Mouse (Mus musculus) limb, embryonic 12.5 days (tissue): ENCODE results near the gene F8. TPM values are rescaled to one million over a fixed set of nuclear protein-coding genes. Genes with fewer than 3 reads are reported as not detected.
"Not testable (repeated sequence)": the region's sequence is repeated elsewhere in the genome, so short reads cannot be mapped to it uniquely, and the experiment has no call there.

Experiments
- ATAC-seq: fragments of 200-750 bp; cut with Nextera tagmentation; 2 replicates; pipeline ENCODE4 v1.8.0; 2017; ENCODE audit warnings: low read depth, moderate TSS enrichment; ENCODE audit not compliant: insufficient number of reproducible peaks, insufficient read depth, low FRiP score, low TSS enrichment
- H3K27ac ChIP-seq: fragments of 300-500 bp; sonication (generic); 2 replicates; pipeline ENCODE4 v1.5.1; 2016; ENCODE audit warnings: mild to moderate bottlenecking, moderate library complexity
- H3K27me3 ChIP-seq: fragments of 300-500 bp; sonication (generic); 2 replicates; pipeline ENCODE4 v1.6.1; 2016; ENCODE audit warnings: mild to moderate bottlenecking, moderate library complexity
- H3K36me3 ChIP-seq: fragments of 300-500 bp; sonication (generic); 2 replicates; pipeline ENCODE4 v1.6.1; 2016; ENCODE audit warnings: mild to moderate bottlenecking, moderate library complexity
- H3K4me1 ChIP-seq: fragments of 300-500 bp; sonication (generic); replicated peaks from 2 replicates; pipeline ENCODE4 v1.6.1; 2016
- H3K4me2 ChIP-seq: fragments of 300-500 bp; sonication (generic); 2 replicates; pipeline ENCODE4 v1.6.1; 2016; ENCODE audit warnings: mild to moderate bottlenecking, moderate library complexity
- H3K4me3 ChIP-seq: fragments of 300-500 bp; sonication (generic); replicated peaks from 2 replicates; pipeline ENCODE4 v1.5.1; 2016; ENCODE audit warnings: mild to moderate bottlenecking
- H3K9ac ChIP-seq: fragments of 300-500 bp; sonication (generic); replicated peaks from 2 replicates; pipeline ENCODE4 v1.6.1; 2016; ENCODE audit warnings: mild to moderate bottlenecking, moderate library complexity
- H3K9me3 ChIP-seq: fragments of 300-500 bp; sonication (generic); 2 replicates; pipeline ENCODE4 v1.6.1; 2016; ENCODE audit warnings: mild to moderate bottlenecking, moderate library complexity
- WGBS: fragments of 180-500 bp; shearing (Covaris S2); methylation state at CpG from one replicate; pipeline ENCODE4 v1.1.7; 2016; 5-methylcytosine and 5-hydroxymethylcytosine counted together
- polyA plus RNA-seq: library from polyadenylated mRNA; unstranded; fragments of >200 nt; fragmentation: Nextera tagmentation; extraction: Ambion mirVana; gene quantifications from 2 replicates; pipeline ENCODE4 v1.2.1, GENCODE M21; 2016

The F8 gene
- polyA plus RNA-seq, 1 experiment from 2014 or later = 0.98 TPM

DNA sequence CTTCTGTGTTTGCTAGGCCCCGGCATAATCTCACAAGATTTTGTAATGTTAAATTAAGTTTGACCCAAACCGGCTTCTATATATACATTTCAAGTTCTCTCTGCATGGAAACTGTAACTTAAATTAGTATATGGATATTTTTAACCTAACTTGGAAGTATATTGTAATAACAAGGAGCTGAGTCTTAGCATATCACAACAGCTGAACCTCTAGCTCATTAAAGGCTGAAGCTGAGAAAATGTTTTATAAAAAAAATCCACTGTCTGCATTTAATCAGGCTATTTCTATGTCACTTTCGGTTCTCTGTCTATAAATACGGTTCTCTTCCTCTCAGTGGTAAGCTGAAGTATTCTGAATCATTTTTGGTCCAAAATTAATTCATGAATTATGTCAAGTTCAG, 58.9 kb downstream of the F8 start:
- Histone ChIP-seq H3K4me2 (no peak overlapping the region), H3K4me1 (no peaks in the 10 kb centered on the region), H3K9ac (no peak overlapping the region), H3K4me3 (no peak overlapping the region), H3K27me3 (no peaks in the 10 kb centered on the region), H3K27ac (no peak overlapping the region), H3K9me3 (no peaks in the 10 kb centered on the region), H3K36me3 (no peaks in the 10 kb centered on the region)
- 91% methylated on average over 4 of the region's 4 CpGs for WGBS
- ATAC-seq = no peak

DNA sequence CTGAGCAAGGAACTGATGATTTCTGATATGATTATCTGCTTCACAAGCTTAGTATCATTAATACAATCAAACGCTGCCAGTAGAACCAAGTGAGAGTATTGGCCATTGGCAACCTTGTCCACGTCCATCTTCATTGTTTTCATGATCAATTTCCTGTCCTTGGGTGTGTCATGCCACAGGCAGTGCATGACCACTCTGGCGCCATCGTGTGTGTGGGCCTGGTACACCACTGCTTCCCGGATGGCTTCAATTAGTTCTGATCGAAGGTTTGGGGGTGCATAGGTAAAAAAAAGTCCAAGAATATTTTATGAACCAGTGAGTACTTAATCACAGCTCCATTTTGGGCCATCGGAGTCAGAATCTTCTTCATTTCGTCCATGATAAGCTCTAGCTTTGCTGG, 110.7 kb downstream of the F8 start:
- H3K27me3 ChIP-seq = no peaks in the 10 kb centered on the region
- H3K4me2 ChIP-seq = no peak overlapping the region
- H3K4me1 ChIP-seq = no peaks in the 10 kb centered on the region
- H3K36me3 ChIP-seq = no peaks in the 10 kb centered on the region
- no peak overlapping the region for H3K4me3 ChIP-seq
- 59% methylated on average over 8 of the region's 8 CpGs for WGBS
- H3K9ac ChIP-seq = no peak overlapping the region
- no peak overlapping the region for H3K27ac ChIP-seq
- no peak for ATAC-seq
- H3K9me3 ChIP-seq = no peaks in the 10 kb centered on the region

DNA sequence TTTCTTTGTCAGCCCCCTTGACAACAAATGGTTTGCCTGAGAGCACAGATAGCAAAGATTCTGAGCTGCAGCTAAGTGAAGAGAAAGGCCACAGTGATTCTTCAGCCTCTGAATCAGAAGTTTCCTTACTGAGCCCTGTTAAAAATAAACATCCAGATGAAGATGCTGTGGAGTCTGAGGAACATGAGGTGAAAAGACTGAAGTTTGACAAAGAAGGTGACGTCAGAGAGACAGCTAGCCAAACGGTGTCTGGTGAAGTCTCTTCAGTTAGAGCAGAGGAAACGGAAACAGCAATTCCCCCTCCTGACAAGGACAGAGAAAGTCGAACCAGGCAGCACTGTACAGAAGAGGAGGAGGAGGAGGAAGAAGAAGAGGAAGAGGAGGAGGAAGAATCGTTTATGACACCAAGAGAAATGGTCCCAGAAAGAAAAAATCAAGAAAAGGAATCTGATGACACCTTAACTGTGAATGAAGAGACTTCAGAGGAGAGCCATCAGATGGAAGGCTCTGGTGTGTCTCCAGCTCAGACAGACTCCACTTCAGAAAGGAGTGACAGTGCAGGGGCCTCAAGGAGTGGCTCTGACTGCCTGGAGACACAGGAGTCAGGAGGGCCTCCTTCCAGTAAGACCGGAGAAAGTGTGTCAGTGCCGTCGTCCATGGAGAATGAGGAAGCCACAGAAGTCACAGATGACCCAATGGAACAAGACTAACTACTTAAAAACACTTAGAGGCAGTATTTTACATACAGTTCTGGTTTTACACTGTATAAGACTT, 148.6 kb downstream of the F8 start:
- not testable (repeated sequence) for H3K36me3 ChIP-seq, H3K9me3 ChIP-seq, H3K4me2 ChIP-seq, H3K27me3 ChIP-seq, ATAC-seq, H3K4me1 ChIP-seq, H3K4me3 ChIP-seq, H3K27ac ChIP-seq, H3K9ac ChIP-seq
- WGBS = 42% methylated on average over 8 of the region's 8 CpGs

DNA sequence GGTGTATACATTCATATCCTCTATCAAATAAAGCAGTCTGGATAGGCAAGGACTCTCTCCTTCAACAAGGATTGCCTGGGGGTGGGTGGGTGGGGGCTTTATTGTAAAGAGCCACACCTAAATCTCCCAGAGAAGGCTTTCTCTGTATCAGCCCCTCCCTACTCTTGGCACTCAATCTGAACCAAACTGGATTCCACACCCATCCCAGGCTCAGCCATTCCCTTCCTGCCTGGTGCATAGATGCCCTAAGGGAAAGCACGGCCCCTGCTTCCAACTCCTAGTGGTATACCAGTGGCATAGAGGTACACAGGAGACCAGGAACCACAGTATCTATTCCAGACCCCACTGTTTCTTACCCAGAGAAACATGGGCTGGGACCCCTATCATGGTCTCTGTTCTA, 151.0 kb downstream of the F8 start:
- WGBS = 88% methylated on average over 1 of the region's 1 CpGs
- no peak for ATAC-seq
- no peak overlapping the region for H3K4me3 ChIP-seq
- H3K4me2 ChIP-seq = no peak overlapping the region
- H3K36me3 ChIP-seq = no peaks in the 10 kb centered on the region
- no peak overlapping the region for H3K27ac ChIP-seq
- no peak overlapping the region for H3K9ac ChIP-seq
- no peaks in the 10 kb centered on the region for H3K9me3 ChIP-seq
- H3K4me1 ChIP-seq = no peaks in the 10 kb centered on the region
- H3K27me3 ChIP-seq = no peaks in the 10 kb centered on the region

DNA sequence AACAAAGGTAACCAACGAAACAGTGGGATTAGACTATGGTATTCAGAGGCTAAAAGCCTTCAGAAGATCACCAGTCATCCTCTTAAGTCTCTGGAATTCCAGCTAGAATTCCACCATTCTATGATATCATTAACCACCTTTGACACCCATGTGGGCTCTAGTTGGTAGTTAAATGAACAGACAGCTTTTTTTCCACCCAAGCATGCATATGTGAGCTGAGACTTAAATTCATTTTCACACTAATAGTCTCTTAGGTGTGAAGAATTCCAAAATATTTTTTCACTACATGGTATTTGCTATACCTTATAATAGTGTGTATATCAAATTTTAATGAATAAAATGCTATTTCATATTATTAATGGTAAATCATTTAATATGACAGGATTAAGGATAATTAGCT, 218.7 kb downstream of the F8 start, which contains the start of gene Smim9:
Gene Smim9 (minus strand): TSS at position 101 of the 400 bp plus-strand sequence.
- Histone ChIP-seq H3K4me2 (no peak within 1 kb of the TSS), H3K27ac (no peak within 1 kb of the TSS), H3K4me1 (no peaks in the 10 kb centered on the region), H3K4me3 (no peak within 1 kb of the TSS), H3K36me3 (no peaks in the 10 kb centered on the region), H3K9me3 (no peaks in the 10 kb centered on the region), H3K27me3 (no peaks in the 10 kb centered on the region), H3K9ac (no peak within 1 kb of the TSS)
- no peak for ATAC-seq
- WGBS = 80% methylated on average over 1 of the region's 1 CpGs

DNA sequence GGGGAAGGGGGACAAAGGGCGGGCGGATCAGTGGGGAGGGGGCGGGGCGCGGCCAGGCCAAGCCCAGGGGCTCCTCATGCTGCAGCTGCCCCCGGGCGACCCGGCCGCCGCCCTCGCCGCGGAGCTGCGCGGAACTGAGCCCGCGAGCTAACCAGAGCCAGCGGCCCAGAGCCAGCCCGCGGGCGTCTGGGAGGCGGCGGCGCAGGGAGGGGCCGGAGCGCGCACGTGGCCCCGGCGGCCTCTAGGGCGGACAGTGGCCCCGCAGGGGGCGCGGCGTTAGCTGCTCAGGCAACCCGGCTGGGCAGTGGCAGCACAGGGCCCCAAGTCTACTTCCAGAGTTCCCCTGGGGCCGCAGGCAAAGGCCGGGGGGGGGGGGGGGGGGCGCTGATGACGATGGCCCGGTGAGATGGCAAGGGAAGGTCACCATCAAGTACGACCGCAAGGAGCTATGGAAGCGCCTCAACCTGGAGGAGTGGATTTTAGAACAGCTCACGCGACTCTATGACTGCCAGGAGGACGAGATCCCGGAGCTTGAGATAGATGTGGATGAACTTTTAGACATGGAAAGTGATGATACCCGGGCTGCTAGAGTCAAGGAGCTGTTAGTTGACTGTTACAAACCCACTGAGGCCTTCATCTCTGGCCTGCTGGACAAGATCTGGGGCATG, 226.7 kb downstream of the F8 start:
- Histone ChIP-seq H3K4me1 (no peaks in the 10 kb centered on the region), H3K27ac (no peak overlapping the region), H3K4me3 (peak overlapping the region; percentile 46), H3K27me3 (no peaks in the 10 kb centered on the region), H3K9ac (peak overlapping the region; percentile 52), H3K36me3 (no peaks in the 10 kb centered on the region), H3K9me3 (no peaks in the 10 kb centered on the region), H3K4me2 (peak overlapping the region; percentile 58)
- 15% methylated on average over 24 of the region's 49 CpGs for WGBS
- ATAC-seq = no peak; the same call in 1 of the 2 replicates

DNA sequence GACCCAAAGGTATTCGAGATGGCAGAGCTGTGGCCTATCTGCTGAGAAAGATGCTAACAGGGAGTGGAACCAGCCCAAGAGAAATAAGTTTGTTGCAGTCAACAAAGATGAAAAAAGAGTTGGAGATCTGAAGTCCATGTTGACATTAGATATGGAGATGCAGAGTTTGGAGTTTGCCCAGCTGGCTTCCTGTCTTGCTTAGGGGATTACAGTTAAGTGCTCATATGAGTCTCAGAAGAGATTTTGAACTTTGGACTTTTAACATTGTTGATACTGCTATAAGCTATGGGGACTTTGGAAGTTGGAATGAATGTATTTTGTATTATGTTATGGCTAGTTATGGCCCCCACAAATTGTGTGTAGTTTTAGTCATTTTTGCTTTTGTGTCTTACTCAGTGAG, 230.2 kb downstream of the F8 start:
- no peak for ATAC-seq
- no peak overlapping the region for H3K27ac ChIP-seq
- H3K27me3 ChIP-seq = no peaks in the 10 kb centered on the region
- H3K4me1 ChIP-seq = no peaks in the 10 kb centered on the region
- no peak overlapping the region for H3K4me2 ChIP-seq
- H3K36me3 ChIP-seq = no peaks in the 10 kb centered on the region
- H3K4me3 ChIP-seq = no peak overlapping the region
- WGBS = 68% methylated on average over 1 of the region's 1 CpGs
- no peaks in the 10 kb centered on the region for H3K9me3 ChIP-seq
- no peak overlapping the region for H3K9ac ChIP-seq

DNA sequence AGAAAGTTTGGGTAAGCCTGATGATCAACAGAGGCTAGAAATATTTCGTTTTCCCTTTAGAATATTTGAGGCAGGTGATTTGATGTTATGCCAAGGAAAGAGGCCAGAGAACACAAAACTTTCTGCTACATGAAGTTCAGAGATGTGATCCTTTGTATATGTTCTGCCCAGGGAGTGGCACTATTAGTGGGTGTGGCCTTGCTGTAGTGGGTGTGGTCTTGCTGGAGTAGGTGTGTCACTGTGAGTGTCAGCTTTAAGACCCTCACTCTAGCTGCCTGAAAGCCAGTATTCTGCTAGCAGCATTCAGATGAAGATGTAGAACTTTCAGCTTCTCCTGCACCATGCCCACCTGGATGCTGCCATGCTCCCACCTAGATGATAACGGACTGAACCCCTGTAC, 232.1 kb downstream of the F8 start:
- WGBS = 83% methylated on average over 2 of the region's 2 CpGs
- no peak for ATAC-seq
- H3K9ac ChIP-seq = no peak overlapping the region
- H3K4me3 ChIP-seq = no peak overlapping the region
- H3K4me1 ChIP-seq = no peaks in the 10 kb centered on the region
- H3K27me3 ChIP-seq = no peaks in the 10 kb centered on the region
- H3K36me3 ChIP-seq = no peaks in the 10 kb centered on the region
- H3K27ac ChIP-seq = no peak overlapping the region
- no peaks in the 10 kb centered on the region for H3K9me3 ChIP-seq
- no peak overlapping the region for H3K4me2 ChIP-seq

DNA sequence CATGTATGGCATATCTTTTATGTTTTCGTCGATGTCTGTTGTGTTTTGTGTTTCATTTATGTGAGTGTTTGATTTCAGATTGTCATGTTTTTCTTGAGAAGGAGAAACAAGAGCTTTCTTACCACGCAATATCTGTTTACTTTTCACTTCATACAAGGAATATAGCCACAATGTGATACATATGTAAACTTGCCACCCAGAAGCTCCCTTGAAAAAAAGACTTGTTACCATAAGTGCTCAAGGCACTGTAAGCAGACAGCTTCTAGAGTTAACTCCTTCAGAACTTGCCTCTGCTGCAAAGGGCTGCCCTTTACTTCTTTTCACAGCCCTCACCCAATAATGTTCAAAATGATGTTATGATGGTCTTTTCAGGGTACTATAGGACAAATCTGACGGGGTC, 234.0 kb downstream of the F8 start:
- Histone ChIP-seq H3K9ac (no peak overlapping the region), H3K27me3 (no peaks in the 10 kb centered on the region), H3K27ac (no peak overlapping the region), H3K9me3 (no peaks in the 10 kb centered on the region), H3K36me3 (no peaks in the 10 kb centered on the region), H3K4me1 (no peaks in the 10 kb centered on the region), H3K4me2 (no peak overlapping the region), H3K4me3 (no peak overlapping the region)
- WGBS = 78% methylated on average over 4 of the region's 4 CpGs
- ATAC-seq = no peak

DNA sequence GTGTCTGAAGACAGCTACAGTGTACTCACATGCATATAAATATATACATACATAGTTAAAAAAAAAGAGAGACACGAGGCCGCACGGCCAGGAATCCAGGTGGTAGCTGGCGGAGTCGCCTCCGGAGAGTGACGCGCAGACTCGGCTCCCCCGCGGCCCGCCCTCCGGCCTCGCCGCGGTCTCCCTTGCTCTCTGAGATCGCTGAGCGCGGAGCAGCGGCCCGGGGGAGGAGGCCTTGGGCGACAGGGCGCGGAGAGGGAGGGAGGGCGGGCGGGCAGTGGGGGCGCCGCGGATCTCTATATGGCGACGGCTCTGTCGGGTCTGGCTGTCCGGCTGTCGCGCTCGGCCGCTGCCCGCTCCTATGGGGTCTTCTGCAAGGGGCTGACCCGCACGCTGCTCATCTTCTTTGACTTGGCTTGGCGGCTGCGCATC, 239.3 kb downstream of the F8 start:
- not testable (repeated sequence) for H3K9me3 ChIP-seq, H3K27me3 ChIP-seq, H3K4me1 ChIP-seq, H3K36me3 ChIP-seq, H3K27ac ChIP-seq
- Histone ChIP-seq H3K4me3 (peak overlapping the region; percentile 38), H3K4me2 (peak overlapping the region; percentile 55), H3K9ac (peak overlapping the region; percentile 45)
- WGBS = 5% methylated on average over 19 of the region's 42 CpGs
- 0 out of 2 replicates have a peak, but pooled peaks have one; percentile 26 for ATAC-seq

DNA sequence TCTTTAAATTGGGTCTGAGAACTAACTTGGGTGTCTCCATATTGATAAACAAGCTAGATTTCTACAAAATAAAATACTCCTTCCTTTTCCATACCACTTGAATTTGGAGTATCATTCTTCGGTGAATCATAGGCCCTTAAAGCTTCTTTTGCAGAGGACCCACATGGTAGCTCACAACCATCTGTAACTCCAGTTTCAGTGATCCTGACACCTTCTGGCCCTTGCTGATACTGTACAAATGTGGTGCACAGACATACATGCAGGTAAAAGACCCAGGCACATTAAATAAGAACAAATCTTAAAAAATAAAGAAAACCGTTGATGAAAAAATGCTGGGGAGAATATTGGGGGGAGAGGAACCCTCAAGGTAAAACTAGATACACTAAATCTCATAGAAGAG, 244.2 kb downstream of the F8 start:
- Histone ChIP-seq H3K9ac (no peak overlapping the region), H3K27me3 (no peaks in the 10 kb centered on the region), H3K4me3 (no peak overlapping the region), H3K27ac (no peak overlapping the region), H3K4me2 (no peak overlapping the region), H3K9me3 (no peaks in the 10 kb centered on the region), H3K36me3 (no peaks in the 10 kb centered on the region), H3K4me1 (no peaks in the 10 kb centered on the region)
- WGBS = 88% methylated on average over 2 of the region's 2 CpGs
- ATAC-seq = no peak

DNA sequence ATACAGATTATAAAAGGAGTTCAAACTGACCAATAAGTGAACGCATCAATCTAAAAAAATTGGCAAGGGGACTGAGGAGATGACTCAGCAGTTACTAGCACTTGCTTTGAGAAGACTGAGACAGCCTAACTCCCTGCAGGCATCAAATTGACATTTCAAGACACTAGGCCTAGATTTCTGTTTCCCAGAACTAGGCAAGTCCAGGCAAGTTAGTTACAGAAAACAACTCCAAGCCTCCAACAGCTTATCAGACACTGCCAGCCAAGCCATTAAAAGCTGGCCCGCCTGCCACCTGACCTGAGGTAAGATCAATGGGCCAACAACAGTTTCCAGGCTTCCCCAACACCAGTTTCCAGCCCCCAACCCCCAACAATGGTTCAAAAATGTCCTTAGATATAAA, 244.7 kb downstream of the F8 start:
- H3K4me2 ChIP-seq = no peak overlapping the region
- H3K27ac ChIP-seq = no peak overlapping the region
- ATAC-seq = no peak
- H3K27me3 ChIP-seq = no peaks in the 10 kb centered on the region
- no peaks in the 10 kb centered on the region for H3K4me1 ChIP-seq
- H3K9ac ChIP-seq = no peak overlapping the region
- no peak overlapping the region for H3K4me3 ChIP-seq
- WGBS = 83% methylated on average over 2 of the region's 2 CpGs
- H3K36me3 ChIP-seq = no peaks in the 10 kb centered on the region
- H3K9me3 ChIP-seq = no peaks in the 10 kb centered on the region
